Mouse (Mus musculus) kidney, postnatal 14 days (tissue): ENCODE data around the gene Ptx4.
"Not testable (repeated sequence)": the region's sequence is repeated elsewhere in the genome, so short reads cannot be mapped to it uniquely, and the experiment has no call there.

Source experiments
- DNase-seq: peaks from one replicate; pipeline ENCODE4 v3.0.0; 2022; ENCODE audit warnings: mixed read lengths

The Ptx4 gene

GRCm38 (mm10) chr17:25115664-25116432 is 4.7 kb upstream of the Ptx4 start, which contains the start of gene Telo2:
Telo2 (minus strand) TSS chr17:25115967.
- peak; percentile 95 for DNase-seq

- DNase-seq, result no peak
These were observed 3.3 kb upstream of the Ptx4 start for GRCm38 (mm10) chr17:25117263-25117662.

GRCm38 (mm10) chr17:25123979-25124378 is 3.4 kb downstream of the Ptx4 start:
- no peak for DNase-seq

- not testable (repeated sequence) for DNase-seq
These were observed 5.0 kb downstream of the Ptx4 start for GRCm38 (mm10) chr17:25125442-25126060.

GRCm38 (mm10) chr17:25127079-25127478 is 6.5 kb downstream of the Ptx4 start:
- no peak for DNase-seq

- no peak for DNase-seq
These were observed 7.1 kb downstream of the Ptx4 start for GRCm38 (mm10) chr17:25127681-25128080.

- DNase-seq, result no peak
These were observed 9.5 kb downstream of the Ptx4 start for GRCm38 (mm10) chr17:25130060-25130459.

- DNase-seq, result peak; percentile 96
These were observed 12.7 kb downstream of the Ptx4 start, which contains the start of gene Clcn7 for GRCm38 (mm10) chr17:25133275-25133698. Clcn7 (plus strand) TSS chr17:25133391.

- peak; percentile 32 for DNase-seq
These were observed 15.1 kb downstream of the Ptx4 start for GRCm38 (mm10) chr17:25135622-25136021.

GRCm38 (mm10) chr17:25138803-25139202 is 18.2 kb downstream of the Ptx4 start:
- no peak for DNase-seq

- no peak for DNase-seq
These were observed 19.4 kb downstream of the Ptx4 start for GRCm38 (mm10) chr17:25139960-25140359.

- DNase-seq, result no peak
These were observed 41.6 kb downstream of the Ptx4 start, which contains the start of gene Ccdc154 for GRCm38 (mm10) chr17:25162161-25162560. Ccdc154 (plus strand) TSS chr17:25162461.

GRCm38 (mm10) chr17:25163387-25163786 is 42.8 kb downstream of the Ptx4 start:
- DNase-seq, result no peak

- no peak for DNase-seq
These were observed 44.2 kb downstream of the Ptx4 start for GRCm38 (mm10) chr17:25164770-25165169.

- DNase-seq, result no peak
These were observed 45.6 kb downstream of the Ptx4 start for GRCm38 (mm10) chr17:25165970-25166671.

GRCm38 (mm10) chr17:25169706-25170105 is 49.1 kb downstream of the Ptx4 start:
- no peak for DNase-seq

GRCm38 (mm10) chr17:25172558-25172957 is 52.0 kb downstream of the Ptx4 start:
- no peak for DNase-seq
